Mouse (Mus musculus) cortical plate, adult 2 months (tissue): ENCODE results near the gene Gm49322.

Experiments used
- CTCF ChIP-seq: fragments of 200-500 bp; IDR thresholded peaks from 2 replicates; pipeline ENCODE4 v1.5.1; 2011; ENCODE audit warnings: mild to moderate bottlenecking, control low read depth, low read length; ENCODE audit not compliant: insufficient read depth; ENCODE audit errors: extremely low read depth
- POLR2A ChIP-seq: fragments of 200-500 bp; IDR thresholded peaks from 2 replicates; pipeline ENCODE4 v1.6.1; 2011; ENCODE audit warnings: mild to moderate bottlenecking, low read length, control low read depth; ENCODE audit not compliant: insufficient read depth; ENCODE audit errors: extremely low read depth

GRCm38 (mm10) chr10:80587305-80587657 is 18.5 kb upstream of the Gm49322 start:
- TF ChIP-seq POLR2A (no peak), CTCF (no peak)
